ENCODE assay signal across 9 mouse cellular contexts in genomic region chr3:152761116-152761515, GRCm38 (mm10). TPM values are rescaled to one million over a fixed set of nuclear protein-coding genes. Genes with fewer than 3 reads are reported as not detected.
DNase-seq lines count a peak whose midpoint lies in the region; ATAC-seq lines count a peak whose summit lies in the region.
"Had no signal": no experiment of that assay in that cellular context is flagged by ENCODE, and none has a peak within 500 bp of the region (broad histone marks: within the 10 kb centered on the region; RNA-seq: fewer than 3 reads in every experiment).

No protein-coding gene starts in this region.

- no peak overlapping the region for H3K27ac ChIP-seq in hindbrain, embryonic 14.5 days
- no peak overlapping the region for H3K27ac ChIP-seq in hindbrain, embryonic 16.5 days (ENCODE audit: low read depth, low read length)
- peak overlapping the region; percentile 12; the same call in 1 of the 2 replicates for H3K27ac ChIP-seq in embryonic facial prominence, embryonic 14.5 days (replicated peaks; ENCODE audit: low read depth, low read length)
- H3K27ac ChIP-seq: macrophage had no signal

- DNase-seq in hindbrain, embryonic 14.5 days (ENCODE audit: low spot score): peak; percentile 83
- DNase-seq in CD4-positive helper T cell, adult 2 months (ENCODE audit: low read depth, low spot score): peak; percentile 47
- DNase-seq in R1 (ENCODE audit: low read depth, low spot score): peak; percentile 57
- no peak for DNase-seq in embryonic facial prominence, embryonic 14.5 days (ENCODE audit: low spot score)
- peak; percentile 43 for DNase-seq in left cerebral cortex, postnatal 4 days
- DNase-seq in skeletal muscle tissue, adult 2 months (ENCODE audit: low read depth, low spot score): peak; percentile 14

- no peaks in the 10 kb centered on the region for H3K27me3 ChIP-seq in hindbrain, embryonic 14.5 days (ENCODE audit: control insufficient read depth, insufficient read depth, low read length)
- no peaks in the 10 kb centered on the region for H3K27me3 ChIP-seq in hindbrain, embryonic 16.5 days (replicated peaks; ENCODE audit: control insufficient read depth, insufficient read depth, low read length)
- H3K27me3 ChIP-seq in embryonic facial prominence, embryonic 14.5 days (replicated peaks; ENCODE audit: control insufficient read depth, insufficient read depth, low read length): no peaks in the 10 kb centered on the region

- intact Hi-C loops in left cerebral cortex, postnatal 4 days (cut with DNase I): loop anchor here (10.0 kb wide), 2 partner anchors 804 to 1134 kb away; no protein-coding TSS in a partner anchor

- H3K9me3 ChIP-seq in hindbrain, embryonic 14.5 days (ENCODE audit: control insufficient read depth, low read length): no peaks in the 10 kb centered on the region
- no peaks in the 10 kb centered on the region for H3K9me3 ChIP-seq in hindbrain, embryonic 16.5 days (ENCODE audit: control insufficient read depth, low read length)
- no peaks in the 10 kb centered on the region for H3K9me3 ChIP-seq in embryonic facial prominence, embryonic 14.5 days (ENCODE audit: control insufficient read depth, low read length)

- H3K4me1 ChIP-seq in hindbrain, embryonic 14.5 days (replicated peaks; ENCODE audit: control insufficient read depth, insufficient read depth, low read length): peaks cover 33% of the 10 kb centered on the region
- H3K4me1 ChIP-seq in hindbrain, embryonic 16.5 days (ENCODE audit: control insufficient read depth, insufficient read depth, low read depth, low read length): peaks cover 8% of the 10 kb centered on the region
- H3K4me1 ChIP-seq in embryonic facial prominence, embryonic 14.5 days (ENCODE audit: control insufficient read depth, insufficient read depth, low read length): peaks cover 33% of the 10 kb centered on the region

- H3K4me2 ChIP-seq in hindbrain, embryonic 14.5 days (replicated peaks): no peak overlapping the region
- H3K4me2 ChIP-seq in hindbrain, embryonic 16.5 days (ENCODE audit: low read length): no peak overlapping the region
- H3K4me2 ChIP-seq in embryonic facial prominence, embryonic 14.5 days (ENCODE audit: low read depth, low read length): no peak overlapping the region

- no peak for ATAC-seq in hindbrain, embryonic 14.5 days (ENCODE audit: low FRiP score)
- ATAC-seq in hindbrain, embryonic 16.5 days: no peak
- ATAC-seq in embryonic facial prominence, embryonic 14.5 days (ENCODE audit: low read depth): no peak
- no peak for ATAC-seq in megakaryocyte progenitor cell, adult 5-6 weeks (replicated peaks; ENCODE audit: poor library complexity)

- no peak overlapping the region for H3K9ac ChIP-seq in hindbrain, embryonic 14.5 days
- H3K9ac ChIP-seq in hindbrain, embryonic 16.5 days (ENCODE audit: low read depth, low read length): no peak overlapping the region
- H3K9ac ChIP-seq in embryonic facial prominence, embryonic 14.5 days (ENCODE audit: low read depth, low read length): no peak overlapping the region

- no peaks in the 10 kb centered on the region for H3K36me3 ChIP-seq in hindbrain, embryonic 14.5 days (replicated peaks; ENCODE audit: control insufficient read depth, insufficient read depth)
- H3K36me3 ChIP-seq in hindbrain, embryonic 16.5 days (ENCODE audit: control insufficient read depth, insufficient read depth, low read length): no peaks in the 10 kb centered on the region
- H3K36me3 ChIP-seq in embryonic facial prominence, embryonic 14.5 days (ENCODE audit: control insufficient read depth, insufficient read depth, low read length): no peaks in the 10 kb centered on the region

- no peak overlapping the region for H3K4me3 ChIP-seq in hindbrain, embryonic 14.5 days (replicated peaks; ENCODE audit: low read length)
- no peak overlapping the region for H3K4me3 ChIP-seq in hindbrain, embryonic 16.5 days (ENCODE audit: low read length)
- H3K4me3 ChIP-seq in embryonic facial prominence, embryonic 14.5 days (ENCODE audit: low read depth, low read length): no peak overlapping the region

- WGBS in hindbrain, embryonic 14.5 days: 29% methylated on average over 7 of the region's 7 CpGs
- 18% methylated on average over 7 of the region's 7 CpGs for WGBS in hindbrain, embryonic 16.5 days
- WGBS in embryonic facial prominence, embryonic 14.5 days: 26% methylated on average over 7 of the region's 7 CpGs

RNA-seq across cellular contexts. Expression of gene Pigk, which starts 47.2 kb away (rescaled TPM):
- 52.9 and 55.8 TPM in 2 replicates for polyA plus RNA-seq in hindbrain, embryonic 14.5 days (2014; fragmentation: Nextera tagmentation; extraction: Ambion mirVana)
- polyA plus RNA-seq in hindbrain, embryonic 16.5 days (2015; fragmentation: Nextera tagmentation; extraction: Ambion mirVana): 44.5 and 58.1 TPM in 2 replicates
- polyA plus RNA-seq in embryonic facial prominence, embryonic 14.5 days (2014; fragmentation: Nextera tagmentation; extraction: Ambion mirVana): 54.2 and 55.8 TPM in 2 replicates
- total RNA-seq in left cerebral cortex, postnatal 4 days (2021): 10 to 100 TPM; 34.1 to 43.3 TPM
- 49.9 and 53.5 TPM in 2 replicates for total RNA-seq in megakaryocyte progenitor cell, adult 5-6 weeks (2015)
- total RNA-seq in megakaryocyte progenitor cell, adult 5-6 weeks (2017): 50.9 and 66.9 TPM in 2 replicates
